Mouse (Mus musculus): ENCODE measurements around the gene Slc9a9.

The Slc9a9 gene

GRCm38 (mm10) chr9:95167806-95168205, 498.1 kb downstream of the Slc9a9 start:
- no peak for DNase-seq

GRCm38 (mm10) chr9:95168487-95169008, 498.8 kb downstream of the Slc9a9 start:
- peak; percentile 27 to 29 for DNase-seq

- DNase-seq: no peak
Measured at GRCm38 (mm10) chr9:95178170-95178569, 508.5 kb downstream of the Slc9a9 start.

- DNase-seq: no peak
Measured at GRCm38 (mm10) chr9:95180005-95180404, 510.3 kb downstream of the Slc9a9 start.

GRCm38 (mm10) chr9:95180569-95180968, 510.9 kb downstream of the Slc9a9 start:
- no peak for DNase-seq

GRCm38 (mm10) chr9:95181241-95182043, 511.7 kb downstream of the Slc9a9 start:
- no peak for DNase-seq

- no peak for DNase-seq
Measured at GRCm38 (mm10) chr9:95182272-95182671, 512.6 kb downstream of the Slc9a9 start.

- no peak for DNase-seq
Measured at GRCm38 (mm10) chr9:95184453-95184852, 514.7 kb downstream of the Slc9a9 start.

GRCm38 (mm10) chr9:95185840-95186239, 516.1 kb downstream of the Slc9a9 start:
- no peak for DNase-seq

GRCm38 (mm10) chr9:95186386-95187289, 516.9 kb downstream of the Slc9a9 start:
- no peak for DNase-seq

- DNase-seq: no peak
Measured at GRCm38 (mm10) chr9:95188362-95189217, 518.9 kb downstream of the Slc9a9 start.

- peak; percentile 9 to 19 for DNase-seq
Measured at GRCm38 (mm10) chr9:95189218-95189605, 519.5 kb downstream of the Slc9a9 start.

- no peak for DNase-seq
Measured at GRCm38 (mm10) chr9:95191442-95191841, 521.7 kb downstream of the Slc9a9 start.

- no peak for DNase-seq
Measured at GRCm38 (mm10) chr9:95192901-95193532, 523.3 kb downstream of the Slc9a9 start.

- DNase-seq: no peak
Measured at GRCm38 (mm10) chr9:95193672-95194071, 524.0 kb downstream of the Slc9a9 start.

GRCm38 (mm10) chr9:95194158-95194557, 524.4 kb downstream of the Slc9a9 start:
- DNase-seq: no peak

- peak; percentile 19 for DNase-seq
Measured at GRCm38 (mm10) chr9:95207661-95208060, 538.0 kb downstream of the Slc9a9 start.

- no peak for DNase-seq
Measured at GRCm38 (mm10) chr9:95208681-95209080, 539.0 kb downstream of the Slc9a9 start.

GRCm38 (mm10) chr9:95220009-95220408, 550.3 kb downstream of the Slc9a9 start:
- DNase-seq: no peak

- no peak for DNase-seq
Measured at GRCm38 (mm10) chr9:95221310-95221709, 551.6 kb downstream of the Slc9a9 start.

- DNase-seq: no peak
Measured at GRCm38 (mm10) chr9:95226986-95227385, 557.3 kb downstream of the Slc9a9 start.

GRCm38 (mm10) chr9:95228123-95228522, 558.4 kb downstream of the Slc9a9 start:
- no peak for DNase-seq

Measured in cerebellum, adult 18-20 months (tissue).